Mouse (Mus musculus) hindbrain, embryonic 14.5 days (tissue): ENCODE data around the gene Apex2. TPM values are rescaled to one million over a fixed set of nuclear protein-coding genes. Genes with fewer than 3 reads are reported as not detected.

Source experiments
- microRNA-seq: library from miRNA; unstranded; fragments of <30 nt; microRNA quantifications from one replicate; pipeline ENCODE4, GENCODE M21; 2016
- polyA plus RNA-seq: library from polyadenylated mRNA; unstranded; fragments of >200 nt; fragmentation: Nextera tagmentation; extraction: Ambion mirVana; gene quantifications from 2 replicates; pipeline ENCODE4 v1.2.1, GENCODE M21; 2014

Apex2 gene
- polyA plus RNA-seq, 1 experiment from 2014 or later: 16.3 TPM

Small RNA genes lying within 50 kb of the gene (microRNA-seq; reads per million reads assigned to microRNA genes)
- gene Mir3620: not detected

Other genes starting within 250 kb of the Apex2 start
- 74.2 and 76.6 TPM in 2 replicates for gene Tmem29, start 130.7 kb downstream of the Apex2 start, polyA plus RNA-seq
- gene Alas2, start 42.5 kb downstream of the Apex2 start, polyA plus RNA-seq: 30.6 and 47.6 TPM in 2 replicates
- 4.4 and 5.2 TPM in 2 replicates for gene Pfkfb1, start 1.6 kb downstream of the Apex2 start, polyA plus RNA-seq
- 101 and 110 TPM in 2 replicates for gene Tro, start 67.7 kb upstream of the Apex2 start, polyA plus RNA-seq
- gene Maged2, start 224.5 kb upstream of the Apex2 start, polyA plus RNA-seq: 532 and 550 TPM in 2 replicates